Mouse (Mus musculus) mature B cell (primary cell): ENCODE data around the gene Dpy19l2.
"Not testable (repeated sequence)": the region's sequence is repeated elsewhere in the genome, so short reads cannot be mapped to it uniquely, and the experiment has no call there.

Experiments
- in situ Hi-C: fragments of 300-500 bp; cut with MboI; formaldehyde crosslinking; loops from 2 replicates; pipeline ENCODE4 v1.14.3; 2019

The Dpy19l2 gene

DNA sequence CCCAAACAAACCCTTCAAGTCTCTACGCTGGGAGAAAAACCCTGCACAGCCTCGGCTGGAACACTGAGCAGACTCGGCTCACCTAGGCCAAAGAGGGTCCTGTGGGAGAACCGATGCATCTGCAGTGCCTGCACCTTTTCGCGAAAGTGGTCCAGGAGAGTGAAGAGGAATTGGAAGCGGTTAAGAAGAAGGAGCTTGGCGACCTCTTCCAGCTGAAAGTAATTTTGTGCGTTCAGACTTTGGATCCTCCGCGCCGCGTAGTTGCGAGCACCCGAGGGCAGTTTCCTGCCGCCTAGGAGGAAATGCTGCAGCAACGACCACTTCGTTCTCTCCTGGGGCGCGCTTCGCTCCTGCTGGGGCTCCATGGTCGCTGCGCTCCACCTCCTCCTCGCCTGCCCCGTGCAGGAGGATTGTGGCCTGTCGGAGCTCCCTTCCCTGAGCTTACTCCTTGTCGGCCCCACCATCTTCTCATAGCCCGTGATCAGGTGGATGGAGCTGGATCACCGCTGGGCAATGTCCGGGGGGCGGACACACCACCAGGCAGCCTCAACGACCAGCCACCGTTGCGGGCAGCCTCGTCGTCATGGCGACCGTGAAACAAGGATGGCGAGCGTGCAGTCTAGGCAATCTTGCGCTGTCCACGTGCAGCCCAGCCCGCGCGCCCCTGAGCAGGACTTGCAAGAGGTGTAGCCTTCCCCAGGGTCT, at the start of gene Dpy19l2:
Gene Dpy19l2 (minus strand): TSS at position 594 of the 705 bp plus-strand sequence.
- in situ Hi-C loops: no loop called here

DNA sequence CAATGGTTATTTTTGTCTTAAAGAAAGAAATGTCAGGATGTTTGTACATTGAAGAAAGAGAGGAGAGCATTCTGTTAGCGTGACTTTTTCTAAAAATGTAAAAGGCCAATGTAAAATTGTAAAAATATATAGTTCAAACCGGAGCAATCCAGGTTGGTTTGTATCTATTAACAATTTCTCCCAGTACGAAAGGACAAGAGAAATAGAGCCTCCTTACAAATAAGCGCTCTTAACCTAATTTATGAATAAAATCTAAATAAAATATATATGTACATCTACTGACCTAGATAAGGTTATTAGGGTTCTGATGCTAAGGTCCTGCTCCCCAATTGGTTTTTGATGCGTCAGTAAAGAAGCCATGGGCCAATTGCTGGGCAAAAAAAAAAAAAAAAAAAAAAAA, 48.9 kb upstream of the Dpy19l2 start:
- in situ Hi-C loops: no loop called here

DNA sequence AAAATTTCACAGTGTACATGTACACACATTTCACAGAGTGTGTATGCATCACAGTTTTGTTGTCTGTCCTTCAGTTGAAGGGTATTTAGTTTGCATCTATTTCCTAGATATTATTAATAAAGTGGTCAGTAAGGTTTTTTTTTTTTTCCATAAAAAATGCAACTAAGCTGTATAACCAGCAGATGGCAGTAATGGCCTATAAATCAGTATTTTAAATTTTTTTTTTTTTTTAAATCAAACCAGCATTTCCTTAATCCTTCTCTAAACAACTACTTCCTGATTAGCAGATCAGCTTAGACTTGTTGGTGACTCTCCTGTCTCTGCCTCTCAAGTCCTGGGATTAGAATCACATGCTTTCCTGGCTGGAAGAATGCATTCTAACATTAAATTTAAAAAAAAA, 5.2 kb upstream of the Dpy19l2 start:
- in situ Hi-C loops: no loop called here

DNA sequence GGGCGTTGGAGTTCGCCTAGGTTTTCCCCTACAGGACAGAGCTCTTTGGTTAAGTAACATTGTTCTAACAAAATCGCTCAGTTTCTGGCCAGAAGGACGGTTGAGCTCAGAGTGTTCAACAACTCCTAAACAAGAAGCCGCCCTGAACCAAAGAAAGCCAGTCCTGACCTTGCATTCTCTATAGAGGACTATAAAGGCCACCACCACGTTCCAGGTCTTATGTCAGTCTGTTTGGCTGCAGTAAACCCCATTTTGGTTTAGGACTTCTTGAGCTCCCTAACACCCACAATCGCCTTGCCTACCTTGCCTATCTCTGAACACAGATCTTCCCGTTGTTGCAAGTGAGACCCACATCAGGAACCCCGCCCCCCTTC, 299 bp upstream of the Dpy19l2 start:
- in situ Hi-C loops: no loop called here

- in situ Hi-C loops: not testable (repeated sequence)
Measured at GRCm38 (mm10) chr9:24637341-24637740, 58.8 kb downstream of the Dpy19l2 start.

- in situ Hi-C loops: no loop called here
Measured at GRCm38 (mm10) chr9:24624896-24625295, 71.2 kb downstream of the Dpy19l2 start, which contains the start of gene Cypt4. Gene Cypt4 (plus strand): TSS chr9:24625196.

DNA sequence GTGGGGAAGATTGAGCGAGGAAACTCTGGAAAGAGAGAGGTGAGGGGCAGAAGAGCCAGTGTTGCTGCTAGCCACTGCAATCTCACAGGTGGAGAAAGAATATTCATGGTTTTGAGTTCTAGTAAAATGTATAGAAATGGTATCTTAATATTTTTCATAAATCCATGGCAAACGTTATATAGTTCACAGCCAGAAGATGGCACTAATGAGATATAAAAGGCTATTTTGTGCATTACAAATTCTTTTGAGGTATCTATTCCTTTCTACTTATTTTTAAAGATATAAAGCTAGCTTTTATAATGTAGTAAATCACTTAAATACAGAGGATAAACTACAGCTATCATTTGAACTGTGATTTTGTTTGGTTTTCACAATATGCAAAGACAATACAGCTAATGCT, 157.9 kb downstream of the Dpy19l2 start:
- in situ Hi-C loops: no loop called here

DNA sequence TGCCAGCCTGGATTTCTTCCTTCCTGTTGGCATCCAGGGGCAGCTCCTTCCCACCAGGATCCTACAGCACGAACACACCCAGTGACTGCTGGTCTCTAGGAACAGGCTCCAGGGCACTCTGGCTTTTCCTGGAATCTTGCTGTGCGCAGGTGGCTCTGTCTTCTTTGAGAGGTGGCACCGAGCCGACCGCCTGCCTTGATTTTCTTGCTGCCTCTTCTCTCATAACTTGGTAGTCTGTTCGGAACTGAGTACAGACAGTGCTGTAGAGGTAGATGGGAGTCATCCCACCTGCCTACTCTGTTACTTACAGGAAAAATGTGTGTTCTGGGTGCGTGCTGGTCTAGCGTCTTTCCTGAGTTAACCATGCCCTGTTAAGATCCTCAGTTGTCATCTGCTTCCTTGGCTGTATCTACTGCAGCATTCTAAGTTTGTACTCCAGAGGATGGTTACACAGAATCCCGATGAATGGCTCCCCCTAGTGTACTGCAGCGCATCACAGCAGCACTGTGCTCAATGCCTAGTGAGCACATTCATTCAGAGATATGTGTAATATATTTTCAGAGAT, 179.4 kb downstream of the Dpy19l2 start:
- in situ Hi-C loops: no loop called here

DNA sequence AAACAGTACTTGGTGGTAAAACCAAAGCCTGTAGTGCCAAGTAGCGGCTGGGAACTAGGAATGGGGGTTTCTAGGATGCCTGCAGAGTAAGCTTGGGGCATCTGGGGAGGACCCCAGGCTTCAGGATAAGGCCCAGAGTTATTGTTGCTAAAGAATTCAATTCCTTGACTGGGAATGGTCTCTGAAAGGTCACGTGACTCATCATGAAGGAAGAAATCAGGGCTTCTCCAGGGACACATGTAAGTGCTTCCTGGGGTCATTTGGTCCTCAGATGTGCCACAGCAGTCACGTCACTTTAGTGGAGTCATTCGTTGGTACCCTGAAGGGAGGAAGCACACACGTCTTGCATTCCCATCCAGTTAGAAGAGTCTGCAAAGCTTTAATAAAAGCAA, 182.0 kb downstream of the Dpy19l2 start:
- in situ Hi-C loops: no loop called here

- in situ Hi-C loops: no loop called here
Measured at GRCm38 (mm10) chr9:24513290-24514077, 182.6 kb downstream of the Dpy19l2 start.

- in situ Hi-C loops: no loop called here
Measured at GRCm38 (mm10) chr9:24512121-24512539, 184.0 kb downstream of the Dpy19l2 start.

DNA sequence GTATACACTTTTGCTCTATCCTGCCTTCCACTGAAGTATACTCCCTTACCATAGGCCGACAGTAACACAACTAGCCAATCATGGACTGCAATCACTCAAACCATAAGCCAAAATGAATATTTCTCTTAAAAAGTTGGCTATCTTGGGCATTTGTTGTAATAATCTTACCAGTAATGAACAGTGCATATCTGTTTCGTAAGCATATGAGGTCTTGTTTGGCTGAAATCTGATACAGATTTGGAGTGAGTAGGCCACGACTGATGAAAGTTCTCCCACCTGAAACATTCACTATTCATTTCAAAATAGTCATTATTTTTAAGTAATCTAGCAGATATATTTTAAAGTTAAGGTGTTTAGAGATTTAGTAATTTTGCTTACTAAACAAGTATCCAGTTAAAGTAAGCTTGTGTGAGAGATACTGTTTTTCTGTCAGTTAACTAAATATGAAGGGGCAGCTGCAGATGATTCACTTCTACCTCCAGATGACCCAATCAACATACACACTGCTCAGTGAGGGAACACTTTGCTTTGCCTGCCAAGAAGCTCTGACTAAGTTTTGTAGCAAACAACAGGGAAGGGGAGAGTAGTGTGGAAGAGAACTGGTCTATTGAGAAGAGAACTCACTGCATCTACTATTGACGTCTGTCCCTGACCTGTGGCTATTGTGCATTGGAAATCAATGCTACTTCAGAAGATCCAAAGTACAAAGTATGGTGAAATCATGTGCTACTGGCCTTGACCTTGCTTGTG, 184.5 kb downstream of the Dpy19l2 start:
- in situ Hi-C loops: no loop called here

DNA sequence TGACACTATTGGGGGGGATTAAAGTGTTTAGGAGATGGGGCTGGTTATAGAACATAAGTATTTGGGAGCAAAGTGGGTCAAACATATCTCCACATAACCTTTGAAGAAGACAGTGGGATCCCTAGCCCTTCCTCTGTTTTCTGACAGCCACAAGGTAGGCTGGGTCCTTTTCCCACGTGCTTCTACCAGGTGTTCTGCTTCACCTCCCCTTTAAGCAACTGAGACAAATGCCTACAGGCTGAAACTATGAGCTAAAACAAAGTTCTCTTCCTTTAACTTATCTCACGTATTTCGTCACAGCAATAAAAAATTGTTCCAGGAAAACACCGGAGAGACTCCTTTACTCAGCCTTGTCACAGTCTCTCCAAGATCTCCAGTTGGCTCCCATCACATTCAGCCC, 187.2 kb downstream of the Dpy19l2 start:
- in situ Hi-C loops: no loop called here
